In the genomic region with DNA sequence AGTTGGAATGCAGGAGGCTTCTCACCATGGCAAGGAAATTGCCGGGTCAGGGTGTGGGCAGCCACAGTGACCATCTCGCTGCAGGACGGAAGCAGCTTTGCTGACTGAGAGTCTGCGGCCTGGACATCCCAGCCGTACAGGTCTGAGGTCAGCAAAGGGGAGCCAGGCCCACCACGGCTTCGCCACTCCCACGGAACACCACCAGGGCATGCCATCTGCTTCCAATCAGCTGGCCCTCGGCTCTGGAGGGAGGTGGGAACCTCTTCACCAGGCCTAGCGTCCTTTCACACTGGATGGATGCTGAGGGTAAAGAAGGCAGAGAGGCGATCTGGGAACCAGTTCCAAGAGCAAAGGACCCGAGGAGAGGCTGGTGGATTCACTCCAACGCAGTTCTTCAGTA, we compare ENCODE assay signal across 26 mouse cellular contexts. TPM values are rescaled to one million over a fixed set of nuclear protein-coding genes. Genes with fewer than 3 reads are reported as not detected.
DNase-seq lines count a peak whose midpoint lies in the region; ATAC-seq lines count a peak whose summit lies in the region.
"Had no signal": no experiment of that assay in that cellular context is flagged by ENCODE, and none has a peak within 500 bp of the region (broad histone marks: within the 10 kb centered on the region; RNA-seq: fewer than 3 reads in every experiment).

No protein-coding gene starts in this region.

- intact Hi-C loops in left cerebral cortex, postnatal 14 days (cut with DNase I) = no loop called here

- H3K27ac ChIP-seq in hindbrain, embryonic 10.5 days = no peak overlapping the region
- no peak overlapping the region for H3K27ac ChIP-seq in hindbrain, embryonic 12.5 days
- H3K27ac ChIP-seq in embryonic facial prominence, embryonic 10.5 days (replicated peaks) = peak overlapping the region; percentile 63
- H3K27ac ChIP-seq in kidney, embryonic 14.5 days (ENCODE audit: low read depth, low read length) = no peak overlapping the region
- H3K27ac ChIP-seq: embryonic facial prominence, embryonic 13.5 days; forebrain, embryonic 13.5 days had no signal

- H3K4me1 ChIP-seq in hindbrain, embryonic 10.5 days (replicated peaks) = peaks cover 17% of the 10 kb centered on the region
- peaks cover 7% of the 10 kb centered on the region for H3K4me1 ChIP-seq in hindbrain, embryonic 12.5 days
- peaks cover 24% of the 10 kb centered on the region for H3K4me1 ChIP-seq in embryonic facial prominence, embryonic 10.5 days
- H3K4me1 ChIP-seq in kidney, embryonic 14.5 days (ENCODE audit: control insufficient read depth, insufficient read depth, low read length) = peaks cover 6% of the 10 kb centered on the region; the same call in 1 of the 2 replicates

- DNase-seq in embryo, embryonic 10 days (ENCODE audit: low spot score) = peak; percentile 42
- no peak for DNase-seq in embryo, embryonic 10.5 days (ENCODE audit: low spot score)
- DNase-seq in hindbrain, embryonic 10.5 days (ENCODE audit: low spot score) = peak; percentile 45
- DNase-seq in embryonic facial prominence, embryonic 10.5 days (ENCODE audit: low spot score) = peak; percentile 54
- DNase-seq in left cerebral cortex, postnatal 14 days (ENCODE audit: low spot score in 2 of 2) = no peak
- DNase-seq: adrenal gland, adult 8-10 months; adrenal gland, postnatal 36 days; B cell, adult 2 months; cerebellum, adult 2 months; cerebellum, postnatal 14 days; gastrocnemius, postnatal 10 days; heart, adult 18-20 months had no signal

- H3K4me3 ChIP-seq in hindbrain, embryonic 10.5 days = no peak overlapping the region
- no peak overlapping the region for H3K4me3 ChIP-seq in hindbrain, embryonic 12.5 days
- no peak overlapping the region for H3K4me3 ChIP-seq in embryonic facial prominence, embryonic 10.5 days
- H3K4me3 ChIP-seq in kidney, embryonic 14.5 days (ENCODE audit: low read length) = no peak overlapping the region
- H3K4me3 ChIP-seq: embryonic facial prominence, embryonic 13.5 days; forebrain, embryonic 13.5 days; heart, embryonic 12.5 days had no signal

- no peaks in the 10 kb centered on the region for H3K9me3 ChIP-seq in hindbrain, embryonic 10.5 days
- no peaks in the 10 kb centered on the region for H3K9me3 ChIP-seq in hindbrain, embryonic 12.5 days (replicated peaks)
- H3K9me3 ChIP-seq in embryonic facial prominence, embryonic 10.5 days = no peaks in the 10 kb centered on the region
- no peaks in the 10 kb centered on the region for H3K9me3 ChIP-seq in kidney, embryonic 14.5 days (ENCODE audit: control insufficient read depth, low read length)
- H3K9me3 ChIP-seq: embryonic facial prominence, embryonic 13.5 days; forebrain, embryonic 13.5 days; G1E; heart, embryonic 12.5 days had no signal

- 66% methylated on average over 13 of the region's 13 CpGs for WGBS in hindbrain, embryonic 10.5 days
- 73% methylated on average over 13 of the region's 13 CpGs for WGBS in hindbrain, embryonic 12.5 days
- 50% methylated on average over 13 of the region's 13 CpGs for WGBS in embryonic facial prominence, embryonic 10.5 days
- WGBS in kidney, embryonic 14.5 days = 43% methylated on average over 13 of the region's 13 CpGs

- ATAC-seq in hindbrain, embryonic 12.5 days (ENCODE audit: low FRiP score) = no peak
- no peak for ATAC-seq in kidney, embryonic 14.5 days (ENCODE audit: low FRiP score, low TSS enrichment)
- ATAC-seq: CD4-positive, CD25-positive, alpha-beta regulatory T cell, adult 4 months; forebrain, embryonic 13.5 days; hindbrain, embryonic 16.5 days; inflammation-experienced regulatory T-cells, adult 6 months; intestine, postnatal 0 days had no signal

- H3K36me3 ChIP-seq in hindbrain, embryonic 10.5 days = no peaks in the 10 kb centered on the region
- H3K36me3 ChIP-seq in hindbrain, embryonic 12.5 days = no peaks in the 10 kb centered on the region
- H3K36me3 ChIP-seq in embryonic facial prominence, embryonic 10.5 days (replicated peaks) = no peaks in the 10 kb centered on the region
- H3K36me3 ChIP-seq in kidney, embryonic 14.5 days (ENCODE audit: control insufficient read depth, insufficient read depth, low read length) = no peaks in the 10 kb centered on the region
- H3K36me3 ChIP-seq: embryonic facial prominence, embryonic 13.5 days; G1E; heart, embryonic 12.5 days had no signal

- H3K4me2 ChIP-seq in hindbrain, embryonic 12.5 days (replicated peaks) = no peak overlapping the region
- H3K4me2 ChIP-seq in kidney, embryonic 14.5 days (replicated peaks; ENCODE audit: low read depth, low read length) = no peak overlapping the region
- H3K4me2 ChIP-seq: embryonic facial prominence, embryonic 13.5 days; forebrain, embryonic 13.5 days; heart, embryonic 12.5 days had no signal

- H3K27me3 ChIP-seq in hindbrain, embryonic 10.5 days (ENCODE audit: insufficient read depth, poor library complexity, severe bottlenecking) = no peaks in the 10 kb centered on the region
- no peaks in the 10 kb centered on the region for H3K27me3 ChIP-seq in hindbrain, embryonic 12.5 days
- no peaks in the 10 kb centered on the region for H3K27me3 ChIP-seq in embryonic facial prominence, embryonic 10.5 days (replicated peaks; ENCODE audit: low read depth, poor library complexity, severe bottlenecking)
- peaks cover 3% of the 10 kb centered on the region; the same call in 1 of the 2 replicates for H3K27me3 ChIP-seq in kidney, embryonic 14.5 days (ENCODE audit: control insufficient read depth, insufficient read depth, low read length)
- H3K27me3 ChIP-seq: embryonic facial prominence, embryonic 13.5 days; forebrain, embryonic 13.5 days had no signal

- H3K9ac ChIP-seq in hindbrain, embryonic 12.5 days = no peak overlapping the region
- H3K9ac ChIP-seq in kidney, embryonic 14.5 days (ENCODE audit: low read depth, low read length) = no peak overlapping the region
- H3K9ac ChIP-seq: embryonic facial prominence, embryonic 13.5 days; forebrain, embryonic 13.5 days; heart, embryonic 12.5 days had no signal

RNA-seq across cellular contexts. Expression of gene Eps8l3, which starts 21.7 kb away (rescaled TPM):
- polyA plus RNA-seq in hindbrain, embryonic 10.5 days (2016; fragmentation: Nextera tagmentation; extraction: Ambion mirVana) = not detected in 2 replicates
- polyA plus RNA-seq in hindbrain, embryonic 12.5 days (2016; fragmentation: Nextera tagmentation; extraction: Ambion mirVana) = not detected in 2 replicates
- polyA plus RNA-seq in embryonic facial prominence, embryonic 10.5 days (2016; fragmentation: Nextera tagmentation; extraction: Ambion mirVana) = not detected in 2 replicates
- not detected in 2 replicates for polyA plus RNA-seq in kidney, embryonic 14.5 days (2014; fragmentation: Nextera tagmentation; extraction: Ambion mirVana)
- not detected for total RNA-seq in left cerebral cortex, postnatal 14 days (2021)
- total RNA-seq: adrenal gland, adult 8-10 months; adrenal gland, postnatal 36 days; common myeloid progenitor, adult 5-6 weeks; G1E; gastrocnemius, postnatal 10 days; gastrocnemius, postnatal 4 days; heart, adult 18-20 months; heart, postnatal 25 days had no signal
- polyA plus RNA-seq: CD4-positive, CD25-positive, alpha-beta regulatory T cell, adult 4 months; embryonic facial prominence, embryonic 13.5 days; forebrain, embryonic 13.5 days; G1E; hindbrain, embryonic 11.5 days; hindbrain, embryonic 16.5 days; inflammation-experienced regulatory T-cells, adult 6 months had no signal

RNA-seq across cellular contexts. Expression of gene Gstm5, which starts 40.3 kb away (rescaled TPM):
- 219 and 233 TPM in 2 replicates for polyA plus RNA-seq in hindbrain, embryonic 10.5 days (2016; fragmentation: Nextera tagmentation; extraction: Ambion mirVana)
- 203 and 230 TPM in 2 replicates for polyA plus RNA-seq in hindbrain, embryonic 12.5 days (2016; fragmentation: Nextera tagmentation; extraction: Ambion mirVana)
- polyA plus RNA-seq in embryonic facial prominence, embryonic 10.5 days (2016; fragmentation: Nextera tagmentation; extraction: Ambion mirVana) = 208 and 219 TPM in 2 replicates
- polyA plus RNA-seq in kidney, embryonic 14.5 days (2014; fragmentation: Nextera tagmentation; extraction: Ambion mirVana) = 174 and 223 TPM in 2 replicates
- 100 to 1,000 TPM; 182 to 200 TPM for total RNA-seq in left cerebral cortex, postnatal 14 days (2021)
- total RNA-seq: G1E had no signal
- polyA plus RNA-seq: G1E had no signal

Comparison
In these comparisons a context has a peak if more than half of its experiments do, and no peak if none do; other contexts are left out.
1. DNase-seq: peak in embryo, embryonic 10 days (single experiment), hindbrain, embryonic 10.5 days (single experiment) and embryonic facial prominence, embryonic 10.5 days (single experiment); none in embryo, embryonic 10.5 days (single experiment) and left cerebral cortex, postnatal 14 days (0 of 2).